Mouse (Mus musculus) forelimb bud, embryonic 11.5 days (tissue): ENCODE data around the gene Cmtm7.
A peak's percentile ranks its signal among the peaks of the same experiment; 100 is the strongest.

Experiments used
- DNase-seq: peaks from one replicate; pipeline ENCODE4 v3.0.0-alpha.2; 2012; ENCODE audit warnings: low read depth, low spot score

Cmtm7 gene

DNA sequence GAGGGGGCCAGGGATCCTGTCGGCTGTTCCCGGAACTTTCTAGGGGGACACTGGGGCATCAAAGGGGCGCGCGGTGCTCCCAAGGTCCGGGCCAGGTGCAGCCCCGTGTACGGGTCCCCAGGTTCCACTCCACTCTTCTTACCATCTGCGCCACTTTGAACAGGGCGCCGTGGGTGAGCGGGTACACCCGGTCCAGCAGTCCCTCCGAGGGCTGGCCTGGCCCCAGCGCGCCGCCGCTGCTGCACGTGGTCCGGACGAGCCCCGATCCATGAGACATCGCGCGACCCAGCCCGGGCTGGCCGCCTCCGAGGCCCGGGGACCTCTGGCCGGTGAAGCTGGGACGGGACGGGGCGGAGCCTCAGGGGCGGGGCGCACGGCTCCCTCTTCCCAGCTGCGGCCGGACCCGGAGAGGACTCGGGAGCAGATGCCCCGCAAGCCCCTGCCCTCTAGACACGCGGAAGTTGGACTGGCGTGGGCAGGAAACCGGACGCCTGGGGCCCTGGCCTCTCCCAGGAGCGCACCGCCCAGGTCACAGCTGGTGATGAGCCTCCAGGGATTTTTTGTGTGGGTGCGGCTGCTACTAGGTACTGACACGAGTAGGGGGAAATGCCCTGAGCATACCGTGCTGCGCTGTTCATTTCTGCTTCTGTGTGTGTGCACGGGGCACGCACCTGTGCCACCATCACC lies at the start of gene Cmtm7:
Gene Cmtm7, minus strand, starts transcription at position 331 of the 687 bp plus-strand sequence.
- DNase-seq = peak; percentile 56

DNA sequence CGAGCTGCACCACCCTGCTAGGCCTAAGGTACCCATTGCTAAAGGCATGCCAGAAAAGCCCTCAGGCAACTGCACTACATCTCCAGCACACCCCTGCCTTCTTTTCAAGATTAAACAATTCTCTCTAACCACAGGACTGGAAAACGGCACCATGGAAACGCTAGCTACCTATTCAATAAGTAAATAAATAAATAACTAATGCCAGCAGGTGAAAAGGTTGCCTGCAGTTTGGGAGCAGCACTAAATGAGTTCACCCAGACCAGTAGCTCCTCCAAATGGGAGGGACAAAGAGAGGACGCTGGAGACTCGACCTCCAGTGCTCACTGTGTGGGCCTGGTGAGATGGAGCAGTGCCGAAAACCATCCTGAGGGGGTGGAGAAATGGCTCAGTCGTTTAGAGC lies 48.7 kb upstream of the Cmtm7 start:
- DNase-seq = no peak

- no peak for DNase-seq
Observed at GRCm38 (mm10) chr9:114829669-114830068, 48.0 kb upstream of the Cmtm7 start.

DNA sequence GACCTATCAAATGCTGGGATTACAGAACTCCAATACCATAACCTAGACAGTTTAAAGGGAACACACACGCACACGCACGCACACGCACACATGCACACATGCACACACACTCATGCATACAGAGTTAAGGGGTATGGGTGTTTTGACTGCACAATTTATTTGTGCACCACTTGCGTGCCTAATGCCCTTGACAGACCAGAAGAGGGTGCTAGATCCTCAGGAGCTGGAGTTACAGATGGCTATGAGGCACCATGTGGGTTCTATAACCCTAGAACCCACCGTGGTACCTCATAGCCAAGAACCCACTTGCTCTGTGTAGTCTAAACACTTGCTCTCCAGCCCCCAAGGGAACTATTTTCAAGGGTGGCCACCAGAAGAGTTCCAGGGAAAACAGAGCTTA lies 46.7 kb upstream of the Cmtm7 start:
- no peak for DNase-seq

GRCm38 (mm10) chr9:114827242-114827852 lies 45.7 kb upstream of the Cmtm7 start:
- no peak for DNase-seq

- no peak for DNase-seq
Observed at GRCm38 (mm10) chr9:114824166-114824565, 42.5 kb upstream of the Cmtm7 start.

DNA sequence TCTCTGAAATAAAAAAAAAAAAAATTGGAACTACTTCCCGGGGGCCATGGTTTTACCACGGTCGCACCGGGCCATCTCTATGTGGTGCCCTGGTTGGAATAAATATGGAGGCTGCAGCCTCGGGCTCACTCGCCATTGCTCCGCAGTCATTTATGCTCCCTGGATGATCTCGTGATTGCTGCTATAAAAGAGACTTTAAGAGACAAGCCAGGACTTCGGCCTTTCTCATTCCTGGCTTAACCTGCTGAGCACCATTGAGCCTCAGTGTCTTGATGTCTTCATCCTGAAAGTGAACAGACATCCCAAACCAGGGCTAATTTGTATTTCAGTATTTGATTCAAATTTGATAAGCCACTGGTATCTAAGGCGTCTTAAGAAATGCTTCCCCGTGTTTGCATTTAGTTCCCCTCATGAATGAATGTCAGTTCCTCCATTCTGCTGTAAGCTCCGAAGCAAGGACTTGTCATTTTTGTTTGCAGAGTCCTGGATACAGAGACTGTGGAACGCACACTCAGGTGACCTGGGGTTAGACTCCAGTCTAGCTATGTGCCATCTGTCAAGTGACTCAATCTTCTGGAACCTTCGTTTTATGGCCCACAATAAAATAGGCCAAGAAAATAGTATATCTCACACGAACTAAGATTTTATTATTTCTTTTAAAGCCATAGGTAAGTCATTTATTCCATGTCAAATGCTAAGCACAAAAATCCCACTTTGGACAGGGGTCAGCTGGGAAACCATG lies 40.1 kb upstream of the Cmtm7 start:
- DNase-seq = no peak

DNA sequence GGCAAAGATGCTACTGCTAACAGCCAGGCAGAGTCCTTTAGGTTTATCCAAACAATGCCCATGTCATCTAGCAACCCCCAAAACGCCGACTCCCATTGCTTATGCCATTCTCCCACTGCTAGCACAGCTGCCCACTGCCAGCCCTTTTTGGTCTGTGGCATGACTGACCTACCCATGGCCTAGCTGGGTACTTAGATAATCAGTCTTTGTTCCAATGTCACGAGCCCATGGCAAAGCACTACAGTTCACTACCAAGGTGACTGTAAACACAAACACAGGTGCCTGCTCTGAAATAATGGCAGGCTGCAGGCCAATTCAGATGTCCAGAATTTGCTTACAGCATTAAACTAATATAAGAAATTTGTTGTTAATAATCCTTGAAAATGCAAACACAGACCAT lies 37.3 kb upstream of the Cmtm7 start:
- DNase-seq = no peak

DNA sequence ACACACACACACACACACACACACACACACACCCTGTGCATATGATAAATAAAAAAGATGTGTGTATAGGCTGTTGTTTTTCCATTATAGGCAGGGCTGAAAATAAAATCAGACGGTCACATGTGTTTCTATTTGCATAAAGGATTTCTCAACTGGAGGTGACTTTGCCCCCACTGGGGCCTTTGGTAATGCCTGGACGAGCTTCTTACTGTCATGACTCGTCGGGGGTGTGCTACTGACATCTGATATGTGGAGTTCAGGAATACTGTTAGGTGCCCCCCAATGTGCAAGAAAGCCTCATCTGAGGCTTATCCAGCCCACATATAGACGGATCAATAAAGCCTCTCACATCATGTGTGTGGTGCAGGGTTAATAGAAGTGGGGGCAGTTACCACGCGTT lies 35.4 kb upstream of the Cmtm7 start:
- DNase-seq = no peak

DNA sequence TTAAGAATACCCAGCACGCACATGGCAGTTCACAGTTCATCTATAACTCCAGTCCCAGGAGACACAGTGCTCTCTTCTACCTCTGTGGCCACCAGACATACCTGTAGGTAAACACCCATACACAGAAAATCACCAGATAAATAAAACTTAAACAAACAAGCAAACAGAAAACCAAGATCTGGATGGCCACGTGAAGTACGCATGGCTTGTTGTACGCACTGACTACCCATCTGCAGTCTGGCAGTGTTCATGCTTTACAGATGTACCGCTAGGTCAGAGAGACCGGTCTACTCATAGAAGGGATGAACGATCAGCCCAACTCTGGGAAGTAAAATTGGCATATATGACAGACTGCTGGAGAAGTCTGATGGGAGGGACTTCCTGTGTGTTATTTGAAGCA lies 34.5 kb upstream of the Cmtm7 start:
- no peak for DNase-seq

DNA sequence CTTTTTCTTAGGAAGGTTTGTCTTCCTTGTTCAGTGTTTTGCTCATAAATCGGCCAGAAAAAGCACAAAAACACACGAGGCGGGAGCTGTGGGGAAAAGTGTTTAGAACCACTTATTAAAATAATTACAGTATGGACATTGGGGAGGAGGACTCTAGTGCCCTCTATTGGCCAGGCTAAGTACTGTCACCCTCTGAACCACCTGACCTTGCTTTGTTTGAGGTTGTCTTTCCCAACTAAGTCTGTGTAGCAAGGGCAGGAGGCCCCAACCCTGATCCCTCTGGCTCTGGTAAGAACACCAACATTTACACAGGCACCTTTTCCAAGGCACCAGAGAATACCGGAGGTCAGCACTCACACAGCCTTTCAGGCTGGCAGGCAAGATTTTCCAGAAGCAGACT lies 33.7 kb upstream of the Cmtm7 start:
- peak; percentile 41 for DNase-seq

DNA sequence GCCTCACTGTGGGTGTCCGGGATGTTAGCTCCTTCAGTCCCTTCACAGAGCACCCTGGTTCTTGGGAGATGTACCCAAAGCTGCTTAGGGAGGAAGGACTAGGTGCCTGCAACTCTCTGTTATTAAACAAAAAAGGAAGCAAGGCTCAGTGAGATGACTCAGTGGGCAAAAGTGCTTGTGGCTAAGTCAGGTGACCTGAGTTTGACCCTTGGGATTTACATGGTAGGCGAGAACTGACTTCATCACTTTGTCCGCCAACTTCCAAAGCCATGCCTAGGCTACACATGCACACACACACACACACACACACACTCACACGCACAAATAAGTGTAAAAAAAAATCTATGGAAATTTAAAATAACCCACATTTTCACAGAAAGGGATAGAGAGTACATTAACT lies 30.3 kb upstream of the Cmtm7 start:
- no peak for DNase-seq

DNA sequence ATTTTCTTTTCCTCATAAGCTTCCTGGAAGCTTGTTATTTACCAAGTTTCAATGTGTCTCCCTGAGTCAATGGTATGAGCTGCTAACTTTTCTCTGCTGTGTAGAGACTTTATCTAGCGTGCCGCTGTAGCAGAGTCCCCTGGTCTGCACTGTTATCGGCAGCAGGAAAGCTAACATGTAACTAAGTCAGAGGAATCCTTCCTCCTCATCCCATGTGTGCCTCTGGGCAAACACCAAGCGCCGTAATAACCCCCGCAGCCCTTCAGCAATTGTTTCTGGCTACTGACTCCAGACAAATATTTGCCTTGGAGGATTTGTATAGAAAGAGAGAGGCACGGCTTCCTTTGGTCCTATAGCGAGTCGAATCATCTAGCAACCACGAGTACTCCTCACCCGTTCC lies 29.2 kb upstream of the Cmtm7 start:
- no peak for DNase-seq

- DNase-seq = no peak
Observed at GRCm38 (mm10) chr9:114808671-114809070, 27.0 kb upstream of the Cmtm7 start.

- no peak for DNase-seq
Observed at GRCm38 (mm10) chr9:114807261-114807660, 25.6 kb upstream of the Cmtm7 start.

- no peak for DNase-seq
Observed at GRCm38 (mm10) chr9:114805151-114805671, 23.6 kb upstream of the Cmtm7 start.

DNA sequence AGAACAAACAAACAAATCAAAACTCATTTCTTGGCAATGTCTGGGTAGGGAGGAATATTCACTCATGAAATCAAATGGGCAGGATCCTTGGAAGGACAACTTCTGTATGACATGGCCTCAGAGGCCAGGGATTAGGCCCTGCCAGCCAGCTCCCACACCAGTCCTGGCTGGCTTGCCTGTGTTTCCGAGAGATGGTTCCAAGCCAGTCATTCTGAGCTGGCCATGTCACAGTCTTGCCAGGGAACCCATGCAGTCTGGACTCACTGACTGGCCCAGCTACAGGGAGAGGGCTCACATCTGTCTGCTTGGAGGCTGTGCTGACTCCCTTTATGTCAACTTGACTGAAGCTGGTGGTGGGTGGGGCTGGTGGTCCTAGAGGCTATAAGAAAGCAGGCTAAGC lies 20.5 kb upstream of the Cmtm7 start:
- DNase-seq = no peak

- DNase-seq = no peak
Observed at GRCm38 (mm10) chr9:114801301-114801700, 19.6 kb upstream of the Cmtm7 start.

- no peak for DNase-seq
Observed at GRCm38 (mm10) chr9:114799498-114800107, 17.9 kb upstream of the Cmtm7 start.

GRCm38 (mm10) chr9:114798845-114799244 lies 17.2 kb upstream of the Cmtm7 start:
- no peak for DNase-seq

DNA sequence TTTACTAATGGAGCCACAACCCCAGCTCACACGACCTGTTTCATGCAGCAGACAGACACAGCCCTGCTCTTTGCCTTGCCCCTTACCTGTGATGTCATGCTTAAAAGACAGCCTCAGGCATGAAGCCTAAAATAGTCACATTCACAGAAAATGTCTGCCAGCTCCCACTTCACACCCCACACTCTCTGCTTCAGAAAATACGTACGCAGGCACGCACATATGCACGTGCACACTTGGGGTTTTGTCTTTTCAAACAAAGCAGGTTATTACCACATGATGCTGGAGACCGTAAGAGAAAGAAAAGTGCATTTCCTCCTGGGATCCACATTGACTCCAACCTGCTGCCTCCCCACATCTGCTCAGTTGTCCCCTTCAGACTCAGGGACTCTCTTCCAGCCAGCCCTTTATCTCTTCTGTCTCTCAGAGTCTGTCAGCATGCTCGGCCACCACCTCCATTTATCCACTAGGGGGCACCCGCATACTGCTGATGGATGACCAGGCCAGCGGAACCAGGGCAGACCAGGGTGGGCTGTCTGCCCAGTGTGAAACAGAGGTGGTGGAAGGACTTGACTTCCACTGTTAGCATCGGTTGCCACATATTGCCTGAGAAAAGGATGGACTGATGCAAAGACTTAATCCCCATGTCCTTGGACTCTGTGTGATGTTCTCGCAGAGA lies 15.8 kb upstream of the Cmtm7 start:
- peak; percentile 83 for DNase-seq
